Mouse (Mus musculus): ENCODE measurements around the gene Spryd7.

The Spryd7 gene

GRCm38 (mm10) chr14:61516471-61517426 lies 39.9 kb downstream of the Spryd7 start:
- no peaks in the 10 kb centered on the region for H3K36me3 ChIP-seq (ENCODE audit: control insufficient read depth, insufficient read depth, low read length, poor library complexity, severe bottlenecking)
- no peak for DNase-seq (ENCODE audit: low read depth, low spot score)
- no peaks in the 10 kb centered on the region for H3K27me3 ChIP-seq (ENCODE audit: control insufficient read depth, insufficient read depth, low read length, poor library complexity, severe bottlenecking)

GRCm38 (mm10) chr14:61511494-61511893 lies 45.2 kb downstream of the Spryd7 start:
- DNase-seq (ENCODE audit: low read depth, low spot score), result no peak
- no peaks in the 10 kb centered on the region for H3K27me3 ChIP-seq (ENCODE audit: control insufficient read depth, insufficient read depth, low read length, poor library complexity, severe bottlenecking)

GRCm38 (mm10) chr14:61497716-61498490 lies 58.8 kb downstream of the Spryd7 start:
- no peaks in the 10 kb centered on the region for H3K36me3 ChIP-seq (ENCODE audit: control insufficient read depth, insufficient read depth, low read length, poor library complexity, severe bottlenecking)

More at GRCm38 (mm10) chr14:61511494-61511893, 45.2 kb downstream of the Spryd7 start:
- H3K36me3 ChIP-seq (ENCODE audit: control insufficient read depth, insufficient read depth, low read length, poor library complexity, severe bottlenecking), result no peaks in the 10 kb centered on the region

GRCm38 (mm10) chr14:61493511-61494135 lies 63.1 kb downstream of the Spryd7 start:
- H3K27me3 ChIP-seq (ENCODE audit: control insufficient read depth, insufficient read depth, low read length, poor library complexity, severe bottlenecking), result no peaks in the 10 kb centered on the region
- no peaks in the 10 kb centered on the region for H3K36me3 ChIP-seq (ENCODE audit: control insufficient read depth, insufficient read depth, low read length, poor library complexity, severe bottlenecking)
- peak; percentile 31 for DNase-seq (ENCODE audit: low read depth, low spot score)

More at GRCm38 (mm10) chr14:61497716-61498490, 58.8 kb downstream of the Spryd7 start:
- no peaks in the 10 kb centered on the region for H3K27me3 ChIP-seq (ENCODE audit: control insufficient read depth, insufficient read depth, low read length, poor library complexity, severe bottlenecking)
- DNase-seq (ENCODE audit: low read depth, low spot score), result peak; percentile 83
